Mouse (Mus musculus) common myeloid progenitor, adult 5-6 weeks (primary cell): ENCODE measurements around the gene Gper1. TPM values are rescaled to one million over a fixed set of nuclear protein-coding genes. Genes with fewer than 3 reads are reported as not detected.

Experiments
- ATAC-seq: replicated peaks from 2 replicates; pipeline ENCODE4 v1.8.0; 2016; ENCODE audit warnings: low read depth, mild to moderate bottlenecking, moderate TSS enrichment, inconsistent platforms; ENCODE audit not compliant: poor library complexity, severe bottlenecking
- total RNA-seq: library from RNA; stranded (forward); fragments of 200-1000, 187-1606 nt; gene quantifications from 2 replicates; pipeline ENCODE4 v1.2.3, GENCODE M21; 2017

The Gper1 gene
- total RNA-seq, 1 experiment from 2014 or later, result not detected

- 0 out of 2 replicates have a peak, but pooled peaks have one; percentile 9 for ATAC-seq
Observed at GRCm38 (mm10) chr5:139409412-139409811, 13.5 kb upstream of the Gper1 start.

- ATAC-seq, result no peak
Observed at GRCm38 (mm10) chr5:139410056-139410455, 12.9 kb upstream of the Gper1 start.

GRCm38 (mm10) chr5:139411117-139411516 lies 11.8 kb upstream of the Gper1 start:
- ATAC-seq, result no peak

- ATAC-seq, result no peak
Observed at GRCm38 (mm10) chr5:139411665-139412314, 11.2 kb upstream of the Gper1 start.

- no peak for ATAC-seq
Observed at GRCm38 (mm10) chr5:139413545-139413944, 9.4 kb upstream of the Gper1 start.

GRCm38 (mm10) chr5:139415001-139415400 lies 8.0 kb upstream of the Gper1 start:
- ATAC-seq, result no peak

- ATAC-seq, result 0 out of 2 replicates have a peak, but pooled peaks have one; percentile 22
Observed at GRCm38 (mm10) chr5:139416942-139417341, 6.0 kb upstream of the Gper1 start.

GRCm38 (mm10) chr5:139417480-139417879 lies 5.5 kb upstream of the Gper1 start:
- ATAC-seq, result no peak

- no peak for ATAC-seq
Observed at GRCm38 (mm10) chr5:139418110-139418509, 4.8 kb upstream of the Gper1 start.

GRCm38 (mm10) chr5:139418633-139419032 lies 4.3 kb upstream of the Gper1 start:
- no peak for ATAC-seq

- ATAC-seq, result no peak
Observed at GRCm38 (mm10) chr5:139425198-139425597, 2.2 kb downstream of the Gper1 start.

GRCm38 (mm10) chr5:139427001-139427400 lies 4.0 kb downstream of the Gper1 start:
- ATAC-seq, result no peak

GRCm38 (mm10) chr5:139427989-139428388 lies 5.0 kb downstream of the Gper1 start:
- ATAC-seq, result no peak

- ATAC-seq, result no peak
Observed at GRCm38 (mm10) chr5:139429818-139430341, 6.9 kb downstream of the Gper1 start.

GRCm38 (mm10) chr5:139432333-139432732 lies 9.4 kb downstream of the Gper1 start:
- no peak for ATAC-seq

GRCm38 (mm10) chr5:139432747-139433508 lies 10.0 kb downstream of the Gper1 start:
- ATAC-seq, result no peak

- no peak for ATAC-seq
Observed at GRCm38 (mm10) chr5:139433842-139434568, 11.1 kb downstream of the Gper1 start.

GRCm38 (mm10) chr5:139434940-139435339 lies 12.0 kb downstream of the Gper1 start:
- no peak for ATAC-seq

GRCm38 (mm10) chr5:139437769-139438168 lies 14.8 kb downstream of the Gper1 start:
- no peak for ATAC-seq

GRCm38 (mm10) chr5:139438440-139438839 lies 15.5 kb downstream of the Gper1 start:
- no peak for ATAC-seq

- no peak for ATAC-seq
Observed at GRCm38 (mm10) chr5:139440451-139440850, 17.5 kb downstream of the Gper1 start.
